Mouse (Mus musculus): Measurements from ENCODE around the gene Ndufa13. TPM values are rescaled to one million over a fixed set of nuclear protein-coding genes. Genes with fewer than 3 reads are reported as not detected.

Gene Ndufa13
- polyA plus RNA-seq, 1 experiment from 2014 or later: 194 TPM

GRCm38 (mm10) chr8:69935431-69935830 is 33.1 kb upstream of the Ndufa13 start:
- ATAC-seq (ENCODE audit: low read depth): no peak
- WGBS: 94% methylated on average over 3 of the region's 3 CpGs
- Histone ChIP-seq H3K4me3 (ENCODE audit: low read depth, low read length) (no peak overlapping the region), H3K4me1 (ENCODE audit: control insufficient read depth, insufficient read depth, low read length) (no peaks in the 10 kb centered on the region), H3K9me3 (ENCODE audit: control insufficient read depth, low read length) (no peaks in the 10 kb centered on the region), H3K27ac (ENCODE audit: low read depth, low read length) (no peak overlapping the region), H3K9ac (replicated peaks; ENCODE audit: low read depth, low read length) (no peak overlapping the region), H3K27me3 (ENCODE audit: control insufficient read depth, insufficient read depth, low read length) (no peaks in the 10 kb centered on the region), H3K36me3 (ENCODE audit: control insufficient read depth, insufficient read depth, low read length) (no peaks in the 10 kb centered on the region), H3K4me2 (ENCODE audit: low read depth, low read length) (no peak overlapping the region)

GRCm38 (mm10) chr8:69934582-69934981 is 32.2 kb upstream of the Ndufa13 start:
- no peak overlapping the region for H3K27ac ChIP-seq (ENCODE audit: low read depth, low read length)
- H3K4me1 ChIP-seq (ENCODE audit: control insufficient read depth, insufficient read depth, low read length): no peaks in the 10 kb centered on the region
- H3K4me3 ChIP-seq (ENCODE audit: low read depth, low read length): no peak overlapping the region
- H3K9me3 ChIP-seq (ENCODE audit: control insufficient read depth, low read length): no peaks in the 10 kb centered on the region
- H3K9ac ChIP-seq (replicated peaks; ENCODE audit: low read depth, low read length): no peak overlapping the region
- ATAC-seq (ENCODE audit: low read depth): no peak
- H3K27me3 ChIP-seq (ENCODE audit: control insufficient read depth, insufficient read depth, low read length): no peaks in the 10 kb centered on the region
- WGBS: 92% methylated on average over 5 of the region's 5 CpGs
- no peak overlapping the region for H3K4me2 ChIP-seq (ENCODE audit: low read depth, low read length)
- no peaks in the 10 kb centered on the region for H3K36me3 ChIP-seq (ENCODE audit: control insufficient read depth, insufficient read depth, low read length)

- H3K4me1 ChIP-seq (ENCODE audit: control insufficient read depth, insufficient read depth, low read length): no peaks in the 10 kb centered on the region
- WGBS: 86% methylated on average over 2 of the region's 2 CpGs
- no peak overlapping the region for H3K4me2 ChIP-seq (ENCODE audit: low read depth, low read length)
- no peak for ATAC-seq (ENCODE audit: low read depth)
- no peaks in the 10 kb centered on the region for H3K27me3 ChIP-seq (ENCODE audit: control insufficient read depth, insufficient read depth, low read length)
- no peaks in the 10 kb centered on the region for H3K9me3 ChIP-seq (ENCODE audit: control insufficient read depth, low read length)
- no peaks in the 10 kb centered on the region for H3K36me3 ChIP-seq (ENCODE audit: control insufficient read depth, insufficient read depth, low read length)
- no peak overlapping the region for H3K27ac ChIP-seq (ENCODE audit: low read depth, low read length)
- H3K9ac ChIP-seq (replicated peaks; ENCODE audit: low read depth, low read length): no peak overlapping the region
- H3K4me3 ChIP-seq (ENCODE audit: low read depth, low read length): no peak overlapping the region
These were observed 31.5 kb upstream of the Ndufa13 start for GRCm38 (mm10) chr8:69933811-69934210.

GRCm38 (mm10) chr8:69926901-69927300 is 24.5 kb upstream of the Ndufa13 start:
- H3K27ac ChIP-seq (ENCODE audit: low read depth, low read length): no peak overlapping the region
- ATAC-seq (ENCODE audit: low read depth): no peak
- no peaks in the 10 kb centered on the region for H3K36me3 ChIP-seq (ENCODE audit: control insufficient read depth, insufficient read depth, low read length)
- no peak overlapping the region for H3K9ac ChIP-seq (replicated peaks; ENCODE audit: low read depth, low read length)
- H3K9me3 ChIP-seq (ENCODE audit: control insufficient read depth, low read length): no peaks in the 10 kb centered on the region
- no peaks in the 10 kb centered on the region for H3K27me3 ChIP-seq (ENCODE audit: control insufficient read depth, insufficient read depth, low read length)
- no peak overlapping the region for H3K4me3 ChIP-seq (ENCODE audit: low read depth, low read length)
- H3K4me2 ChIP-seq (ENCODE audit: low read depth, low read length): no peak overlapping the region
- no peaks in the 10 kb centered on the region for H3K4me1 ChIP-seq (ENCODE audit: control insufficient read depth, insufficient read depth, low read length)

GRCm38 (mm10) chr8:69923986-69924385 is 21.6 kb upstream of the Ndufa13 start:
- WGBS: 81% methylated on average over 1 of the region's 1 CpGs
- no peaks in the 10 kb centered on the region for H3K9me3 ChIP-seq (ENCODE audit: control insufficient read depth, low read length)
- no peak overlapping the region for H3K4me2 ChIP-seq (ENCODE audit: low read depth, low read length)
- ATAC-seq (ENCODE audit: low read depth): no peak
- peaks cover 9% of the 10 kb centered on the region for H3K4me1 ChIP-seq (ENCODE audit: control insufficient read depth, insufficient read depth, low read length)
- H3K4me3 ChIP-seq (ENCODE audit: low read depth, low read length): no peak overlapping the region
- H3K36me3 ChIP-seq (ENCODE audit: control insufficient read depth, insufficient read depth, low read length): no peaks in the 10 kb centered on the region
- H3K27me3 ChIP-seq (ENCODE audit: control insufficient read depth, insufficient read depth, low read length): no peaks in the 10 kb centered on the region
- no peak overlapping the region for H3K27ac ChIP-seq (ENCODE audit: low read depth, low read length)
- H3K9ac ChIP-seq (replicated peaks; ENCODE audit: low read depth, low read length): no peak overlapping the region

- no peak for ATAC-seq (ENCODE audit: low read depth)
- H3K9me3 ChIP-seq (ENCODE audit: control insufficient read depth, low read length): no peaks in the 10 kb centered on the region
- peak overlapping the region; percentile 69 for H3K27ac ChIP-seq (ENCODE audit: low read depth, low read length)
- no peak overlapping the region for H3K4me2 ChIP-seq (ENCODE audit: low read depth, low read length)
- peaks cover 9% of the 10 kb centered on the region for H3K4me1 ChIP-seq (ENCODE audit: control insufficient read depth, insufficient read depth, low read length)
- no peaks in the 10 kb centered on the region for H3K27me3 ChIP-seq (ENCODE audit: control insufficient read depth, insufficient read depth, low read length)
- WGBS: 94% methylated on average over 2 of the region's 2 CpGs
- peaks cover 8% of the 10 kb centered on the region; the same call in 1 of the 2 replicates for H3K36me3 ChIP-seq (ENCODE audit: control insufficient read depth, insufficient read depth, low read length)
- H3K9ac ChIP-seq (replicated peaks; ENCODE audit: low read depth, low read length): 0 out of 2 replicates have a peak overlapping the region, but pooled peaks have one; percentile 21
- no peak overlapping the region for H3K4me3 ChIP-seq (ENCODE audit: low read depth, low read length)
These were observed 18.8 kb upstream of the Ndufa13 start for GRCm38 (mm10) chr8:69921141-69921540.

GRCm38 (mm10) chr8:69919876-69920662 is 17.7 kb upstream of the Ndufa13 start:
- no peak overlapping the region for H3K4me3 ChIP-seq (ENCODE audit: low read depth, low read length)
- WGBS: 48% methylated on average over 11 of the region's 11 CpGs
- peak; percentile 73 for ATAC-seq (ENCODE audit: low read depth)
- no peaks in the 10 kb centered on the region for H3K27me3 ChIP-seq (ENCODE audit: control insufficient read depth, insufficient read depth, low read length)
- H3K9ac ChIP-seq (replicated peaks; ENCODE audit: low read depth, low read length): 0 out of 2 replicates have a peak overlapping the region, but pooled peaks have one; percentile 21
- H3K27ac ChIP-seq (ENCODE audit: low read depth, low read length): peak overlapping the region; percentile 69
- peaks cover 10% of the 10 kb centered on the region; the same call in 1 of the 2 replicates for H3K36me3 ChIP-seq (ENCODE audit: control insufficient read depth, insufficient read depth, low read length)
- peak overlapping the region; percentile 11; the same call in 1 of the 2 replicates for H3K4me2 ChIP-seq (ENCODE audit: low read depth, low read length)
- H3K4me1 ChIP-seq (ENCODE audit: control insufficient read depth, insufficient read depth, low read length): peaks cover 9% of the 10 kb centered on the region
- no peaks in the 10 kb centered on the region for H3K9me3 ChIP-seq (ENCODE audit: control insufficient read depth, low read length)

GRCm38 (mm10) chr8:69919010-69919409 is 16.7 kb upstream of the Ndufa13 start:
- Histone ChIP-seq H3K27ac (ENCODE audit: low read depth, low read length) (no peak overlapping the region), H3K27me3 (ENCODE audit: control insufficient read depth, insufficient read depth, low read length) (no peaks in the 10 kb centered on the region), H3K4me2 (ENCODE audit: low read depth, low read length) (no peak overlapping the region), H3K9ac (replicated peaks; ENCODE audit: low read depth, low read length) (no peak overlapping the region), H3K4me3 (ENCODE audit: low read depth, low read length) (no peak overlapping the region), H3K9me3 (ENCODE audit: control insufficient read depth, low read length) (no peaks in the 10 kb centered on the region), H3K36me3 (ENCODE audit: control insufficient read depth, insufficient read depth, low read length) (peaks cover 10% of the 10 kb centered on the region; the same call in 1 of the 2 replicates), H3K4me1 (ENCODE audit: control insufficient read depth, insufficient read depth, low read length) (peaks cover 9% of the 10 kb centered on the region)
- 87% methylated on average over 1 of the region's 1 CpGs for WGBS
- ATAC-seq (ENCODE audit: low read depth): peak; percentile 66

- Histone ChIP-seq H3K9ac (replicated peaks; ENCODE audit: low read depth, low read length) (no peak overlapping the region), H3K4me1 (ENCODE audit: control insufficient read depth, insufficient read depth, low read length) (peaks cover 9% of the 10 kb centered on the region), H3K36me3 (ENCODE audit: control insufficient read depth, insufficient read depth, low read length) (peaks cover 12% of the 10 kb centered on the region), H3K4me2 (ENCODE audit: low read depth, low read length) (no peak overlapping the region), H3K9me3 (ENCODE audit: control insufficient read depth, low read length) (no peaks in the 10 kb centered on the region), H3K4me3 (ENCODE audit: low read depth, low read length) (no peak overlapping the region), H3K27me3 (ENCODE audit: control insufficient read depth, insufficient read depth, low read length) (no peaks in the 10 kb centered on the region), H3K27ac (ENCODE audit: low read depth, low read length) (no peak overlapping the region)
- ATAC-seq (ENCODE audit: low read depth): no peak
These were observed 16.1 kb upstream of the Ndufa13 start for GRCm38 (mm10) chr8:69918506-69918905.
